Mouse (Mus musculus) small intestine, adult 2 months (tissue): ENCODE measurements around the gene Tmppe.

Experiments
- CTCF ChIP-seq: fragments of 200-500 bp; IDR thresholded peaks from 2 replicates; pipeline ENCODE4 v1.5.1; 2012; ENCODE audit warnings: low read depth, mild to moderate bottlenecking, control low read depth, inconsistent platforms, low read length, moderate library complexity, mixed read lengths; ENCODE audit not compliant: insufficient replicate concordance, insufficient read length; ENCODE audit errors: extremely low read depth
- POLR2A ChIP-seq: fragments of 200-500 bp; IDR thresholded peaks from 2 replicates; pipeline ENCODE4 v1.6.1; 2012; ENCODE audit warnings: low read depth, mild to moderate bottlenecking, control low read depth, inconsistent platforms, low read length, moderate library complexity

- TF ChIP-seq CTCF (no peak), POLR2A (no peak)
Observed at GRCm38 (mm10) chr9:114428103-114428834, 27.4 kb downstream of the Tmppe start.
